Mouse (Mus musculus): Measurements from ENCODE around the gene Erf. TPM values are rescaled to one million over a fixed set of nuclear protein-coding genes. Genes with fewer than 3 reads are reported as not detected.

Gene Erf
- total RNA-seq, 2 experiments from 2014 or later, result 38.1 to 39.5 TPM

DNA sequence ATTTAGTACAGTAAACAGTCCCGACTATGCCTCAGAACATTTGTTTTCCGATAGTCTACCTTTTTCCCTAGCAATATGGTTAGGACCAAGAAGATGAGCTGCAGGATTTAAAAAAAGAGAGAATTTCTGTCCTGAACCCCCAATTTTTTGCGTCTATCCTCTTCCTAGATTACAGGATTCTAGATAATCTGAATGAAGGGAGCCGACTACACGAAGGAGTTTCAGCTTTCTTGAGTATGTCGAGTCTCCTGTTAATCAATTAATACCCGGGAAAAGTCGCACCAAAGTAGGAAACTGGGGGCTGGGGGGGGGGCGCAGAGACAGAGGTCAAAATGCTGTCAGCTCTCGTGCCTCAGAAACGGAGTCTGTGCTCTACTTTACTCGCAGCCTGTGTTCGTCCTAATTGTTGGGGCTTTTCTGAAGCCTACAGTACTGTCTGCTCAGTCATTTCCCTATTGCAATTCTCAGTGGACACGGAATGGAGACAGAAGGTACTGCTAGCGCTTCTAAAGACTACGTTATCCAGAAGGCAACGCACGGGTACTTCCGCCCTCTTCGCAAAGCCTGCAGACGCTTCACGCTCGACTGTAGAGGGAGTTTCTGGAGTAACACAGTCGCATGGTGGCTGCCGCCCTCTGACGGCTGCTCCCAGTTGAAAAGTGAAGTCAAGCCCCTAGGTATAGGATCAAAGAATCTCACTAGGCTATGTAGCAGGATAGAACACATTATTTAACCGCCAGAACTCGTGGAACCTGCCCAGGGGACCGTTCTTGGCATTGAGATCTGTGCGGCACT, 11.5 kb downstream of the Erf start:
- DNase-seq (ENCODE audit: low spot score in 2 of 2), result peak; percentile 75 to 84

- DNase-seq (ENCODE audit: low spot score in 2 of 2), result peak; percentile 89 to 92
Observed at GRCm38 (mm10) chr7:25238015-25238706, 12.4 kb downstream of the Erf start.

DNA sequence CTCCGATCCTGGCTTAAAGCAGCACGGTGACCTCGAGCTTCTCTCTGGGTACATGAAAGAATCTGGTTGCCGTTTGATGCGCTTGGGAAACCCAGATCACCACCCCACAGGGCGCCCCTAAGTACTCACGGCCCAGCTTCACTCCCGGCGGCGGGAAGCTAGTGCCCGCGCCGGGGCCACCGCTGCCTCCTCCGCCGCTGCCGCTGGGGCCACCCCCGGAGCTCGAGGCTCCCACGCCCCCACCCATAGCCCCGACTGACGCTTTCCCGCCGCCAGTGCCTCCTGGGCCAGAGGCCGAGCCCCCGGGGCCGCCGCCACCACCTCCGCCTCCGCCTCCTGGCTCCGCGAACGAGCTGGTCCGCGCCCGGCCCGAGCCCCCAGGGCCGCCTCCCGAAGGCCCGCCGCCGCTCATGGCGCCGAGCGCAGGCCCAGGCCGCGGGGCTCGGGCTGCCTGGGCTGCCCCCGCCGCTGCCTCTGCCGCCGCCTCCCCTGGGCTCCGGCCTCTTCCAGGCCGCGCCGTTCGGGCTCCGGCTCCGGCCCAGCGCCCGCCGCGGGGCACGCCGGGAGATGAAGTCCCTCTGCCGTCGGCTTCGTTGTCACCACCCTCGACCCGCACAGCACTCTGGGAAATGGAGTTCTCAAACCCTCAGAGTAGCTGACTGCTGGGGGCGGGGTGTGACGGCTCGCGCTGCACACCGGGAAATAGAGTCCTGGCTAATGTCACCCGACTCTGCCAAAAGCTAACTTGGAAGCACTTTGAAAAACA, 13.1 kb downstream of the Erf start, which contains the start of gene Gsk3a:
TSS of gene Gsk3a (minus strand) at position 603 of the 766 bp plus-strand sequence.
- DNase-seq (ENCODE audit: low spot score in 2 of 2), result peak; percentile 97 to 98

- DNase-seq (ENCODE audit: low spot score in 2 of 2), result no peak
Observed at GRCm38 (mm10) chr7:25235526-25235925, 15.0 kb downstream of the Erf start.

- no peak for DNase-seq (ENCODE audit: low spot score in 2 of 2)
Observed at GRCm38 (mm10) chr7:25233061-25233460, 17.5 kb downstream of the Erf start.

GRCm38 (mm10) chr7:25232101-25232648, 18.4 kb downstream of the Erf start:
- no peak for DNase-seq (ENCODE audit: low spot score in 2 of 2)

GRCm38 (mm10) chr7:25230690-25231285, 19.8 kb downstream of the Erf start:
- peak in 1 of 2 experiments; percentile 3 for DNase-seq (ENCODE audit: low spot score in 2 of 2)

DNA sequence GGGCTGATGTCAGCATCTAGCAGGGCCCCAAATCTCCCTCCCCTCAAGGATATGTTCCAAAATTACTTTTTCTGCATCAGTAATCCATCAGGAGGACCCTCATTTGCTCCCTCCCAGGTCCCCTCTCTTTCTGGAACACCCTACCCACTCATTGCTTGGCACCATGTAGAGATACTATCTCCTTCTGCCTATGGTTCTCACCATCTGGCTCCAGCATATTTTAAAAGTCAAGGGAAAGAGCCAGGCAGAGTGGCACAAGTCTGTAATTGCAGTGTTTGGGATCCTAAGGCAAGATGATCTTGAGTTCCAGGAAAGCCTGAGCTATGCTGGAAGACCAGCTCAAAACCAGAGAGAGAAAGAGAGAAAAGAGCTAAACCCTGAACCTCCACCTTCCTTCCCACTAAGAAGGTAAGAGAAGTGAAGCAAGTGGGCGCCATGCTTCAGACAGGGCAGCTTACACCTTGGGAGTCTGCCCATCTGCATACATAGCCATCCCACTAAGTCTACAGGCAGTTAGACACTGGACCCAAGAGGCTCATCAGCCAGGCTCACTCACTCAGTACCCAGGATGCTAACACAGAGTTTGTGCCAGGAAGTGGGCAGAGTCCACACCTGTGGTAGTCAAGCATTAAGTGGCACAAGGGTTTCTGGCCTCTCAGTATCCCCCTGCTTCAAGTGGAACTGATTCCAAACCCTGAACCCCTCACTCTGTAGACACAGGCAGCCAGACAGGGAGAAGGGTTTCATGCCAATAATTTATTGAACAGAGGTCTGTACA, 22.8 kb downstream of the Erf start:
- DNase-seq (ENCODE audit: low spot score in 2 of 2), result no peak

GRCm38 (mm10) chr7:25222275-25222967, 28.1 kb downstream of the Erf start:
- DNase-seq (ENCODE audit: low spot score in 2 of 2), result no peak

DNA sequence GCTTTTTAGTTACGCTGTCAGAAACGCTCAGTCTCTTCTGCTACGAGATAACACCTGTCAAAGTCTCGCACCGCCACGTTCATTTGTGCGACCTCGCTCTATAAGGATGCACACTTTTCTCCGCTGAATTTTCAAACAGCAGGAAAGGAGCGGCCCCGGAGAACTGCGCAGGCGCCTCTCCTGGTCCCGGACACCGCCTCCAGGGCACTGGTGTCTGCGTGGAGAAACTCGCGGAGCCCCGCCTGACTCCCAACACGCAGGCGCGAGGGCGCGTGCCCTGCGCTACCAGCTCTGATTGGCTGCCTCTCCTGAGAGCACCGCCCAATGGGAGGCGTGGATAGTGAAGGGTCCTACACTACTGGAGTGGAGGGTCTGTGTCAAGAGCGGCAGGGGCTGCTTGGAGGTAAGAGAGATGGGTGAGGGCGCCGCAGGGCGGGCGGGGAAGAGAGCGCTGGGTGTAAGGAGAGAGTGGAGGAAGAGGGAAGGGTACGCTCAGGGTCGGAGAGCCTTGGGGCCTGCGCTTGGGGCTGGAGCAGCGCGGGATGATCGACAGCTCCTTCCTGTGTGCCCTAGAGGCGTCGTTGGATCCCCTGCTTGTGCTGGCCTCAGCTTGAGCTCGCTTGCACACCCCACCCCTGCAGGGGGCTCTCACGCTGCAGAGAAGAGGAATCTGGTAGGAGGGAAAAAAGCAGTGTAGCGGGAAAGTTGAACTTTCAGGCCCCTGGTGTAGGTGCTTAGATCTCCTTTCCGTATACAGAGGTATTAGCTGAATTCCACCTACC, 29.3 kb downstream of the Erf start, which contains the start of gene Zfp526:
TSS of gene Zfp526 (plus strand) at position 324 of the 782 bp plus-strand sequence.
- DNase-seq (ENCODE audit: low spot score in 2 of 2), result peak; percentile 97 to 98

- DNase-seq (ENCODE audit: low spot score in 2 of 2), result no peak
Observed at GRCm38 (mm10) chr7:25220457-25221101, 30.0 kb downstream of the Erf start, which contains the start of gene Dedd2. TSS of gene Dedd2 (minus strand) at chr7:25220615.

DNA sequence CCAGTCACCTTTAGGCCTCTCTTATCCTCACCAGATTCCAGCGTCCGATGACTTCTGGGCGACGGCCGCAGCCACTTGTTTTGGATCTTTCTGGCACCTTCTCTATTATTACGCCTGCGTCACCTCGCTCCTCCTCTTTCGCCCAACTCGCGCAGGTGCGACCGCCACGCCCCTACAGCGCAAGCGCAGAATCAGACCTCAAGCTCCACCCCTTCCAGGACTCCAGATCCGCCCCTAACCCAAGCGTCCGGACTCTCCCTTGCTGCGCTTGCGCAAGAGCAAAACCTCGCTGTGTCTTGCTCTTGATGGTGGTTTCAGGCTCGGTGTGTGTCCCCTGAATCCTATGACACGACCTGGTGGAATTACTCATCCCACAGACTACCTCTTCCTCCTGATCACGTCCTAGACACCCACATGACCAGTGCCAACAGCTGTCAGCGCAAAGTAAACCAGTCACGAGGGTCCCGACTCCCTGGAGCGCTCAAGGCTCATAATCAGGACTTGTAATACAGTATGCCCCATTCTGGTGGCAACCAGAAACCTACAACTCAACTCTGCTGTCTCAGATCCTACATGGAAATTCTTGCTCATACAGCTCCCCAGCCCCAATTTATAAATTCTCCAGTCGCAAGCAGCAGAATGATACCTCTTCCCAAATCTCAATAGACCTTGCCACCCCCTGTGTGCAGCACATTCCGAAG, 30.7 kb downstream of the Erf start:
- DNase-seq (ENCODE audit: low spot score in 2 of 2), result peak; percentile 88 to 93

DNA sequence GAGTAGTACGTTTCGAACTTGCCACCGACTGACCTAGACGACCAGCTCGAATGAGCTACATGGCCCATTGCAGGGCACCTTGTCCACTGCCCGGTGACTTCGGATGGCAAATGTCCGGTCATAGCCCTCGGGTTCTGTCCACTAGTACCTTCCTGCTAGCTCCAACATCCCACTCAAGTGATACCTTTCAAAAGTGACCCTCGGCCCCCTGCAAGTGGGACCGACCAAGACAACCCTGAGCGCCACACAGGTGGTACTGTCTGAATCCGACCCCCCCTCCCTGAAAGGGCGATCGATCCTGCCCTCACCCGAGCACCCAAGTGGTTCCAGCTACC, 31.2 kb downstream of the Erf start:
- no peak for DNase-seq (ENCODE audit: low spot score in 2 of 2)

DNA sequence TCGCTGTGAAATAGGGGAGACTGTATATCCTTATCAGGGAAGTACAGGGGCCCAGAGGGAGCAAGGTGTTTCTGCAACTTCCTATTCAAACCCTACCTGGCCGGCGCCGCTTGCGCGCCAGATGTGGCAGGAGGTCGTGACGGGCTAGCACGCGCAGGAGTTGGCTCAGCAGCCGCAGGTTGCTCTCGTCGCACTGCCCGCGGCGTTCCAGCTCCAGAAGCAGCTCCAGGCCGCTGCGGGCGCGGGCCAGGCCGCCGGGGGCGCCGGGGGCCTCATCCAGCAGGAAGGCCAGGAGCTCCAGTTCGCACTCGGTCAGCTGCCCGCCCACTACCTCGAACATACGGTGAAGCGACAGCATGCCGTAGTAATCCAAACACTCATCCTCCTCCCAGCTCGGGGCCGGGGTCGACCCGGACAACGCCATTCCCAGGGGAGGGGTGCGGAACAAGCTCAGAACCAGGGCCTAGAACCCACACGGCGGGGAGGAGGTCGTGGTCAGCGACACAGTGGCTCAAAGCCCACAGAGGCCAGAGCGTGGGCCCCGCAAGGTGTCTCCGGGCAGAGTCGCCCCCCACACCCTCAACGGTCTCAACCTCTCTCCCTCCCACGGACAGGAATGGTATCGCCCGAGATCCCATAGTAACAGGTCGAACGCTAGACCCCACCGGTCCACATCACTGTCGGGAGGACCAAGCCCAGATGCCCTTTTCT, 31.7 kb downstream of the Erf start:
- peak; percentile 59 to 66 for DNase-seq (ENCODE audit: low spot score in 2 of 2)

GRCm38 (mm10) chr7:25217653-25218395, 32.7 kb downstream of the Erf start:
- DNase-seq (ENCODE audit: low spot score in 2 of 2), result no peak

- DNase-seq (ENCODE audit: low spot score in 2 of 2), result no peak
Observed at GRCm38 (mm10) chr7:25214172-25214571, 36.4 kb downstream of the Erf start.
